Mouse (Mus musculus) yolk sac, embryonic 10.5 days (tissue): ENCODE data around the gene Gm13083.
"Not testable (repeated sequence)": the region's sequence is repeated elsewhere in the genome, so short reads cannot be mapped to it uniquely, and the experiment has no call there.

Experiments used
- DNase-seq: peaks from one replicate; pipeline ENCODE4 v3.0.0-alpha.2; 2017; ENCODE audit warnings: low spot score

Gm13083 gene

GRCm38 (mm10) chr4:143614703-143615102, at the start of gene Gm13083:
TSS of gene Gm13083 (plus strand) at chr4:143615003.
- DNase-seq: not testable (repeated sequence)

GRCm38 (mm10) chr4:143611927-143612326, 2.9 kb upstream of the Gm13083 start:
- DNase-seq: not testable (repeated sequence)

- not testable (repeated sequence) for DNase-seq
Measured at GRCm38 (mm10) chr4:143618101-143618500, 3.3 kb downstream of the Gm13083 start.

- not testable (repeated sequence) for DNase-seq
Measured at GRCm38 (mm10) chr4:143657146-143657545, 42.3 kb downstream of the Gm13083 start, which contains the start of gene Gm13088. TSS of gene Gm13088 (minus strand) at chr4:143657246.
